Mouse (Mus musculus) embryonic facial prominence, embryonic 12.5 days (tissue): ENCODE results near the gene Rapgef4. TPM values are rescaled to one million over a fixed set of nuclear protein-coding genes. Genes with fewer than 3 reads are reported as not detected.
"Not testable (repeated sequence)": the region's sequence is repeated elsewhere in the genome, so short reads cannot be mapped to it uniquely, and the experiment has no call there.

Experiments used
- ATAC-seq: fragments of 200-750 bp; cut with Nextera tagmentation; 2 replicates; pipeline ENCODE4 v1.8.0; 2017; ENCODE audit not compliant: insufficient number of reproducible peaks, insufficient read depth, low FRiP score, low TSS enrichment
- H3K27ac ChIP-seq: fragments of 300-500 bp; sonication (generic); 2 replicates; pipeline ENCODE4 v1.5.1; 2016; ENCODE audit warnings: mild to moderate bottlenecking
- H3K27me3 ChIP-seq: fragments of 300-500 bp; sonication (generic); 2 replicates; pipeline ENCODE4 v1.6.1; 2016; ENCODE audit warnings: mild to moderate bottlenecking, moderate library complexity
- H3K36me3 ChIP-seq: fragments of 300-500 bp; sonication (generic); 2 replicates; pipeline ENCODE4 v1.6.1; 2016; ENCODE audit warnings: mild to moderate bottlenecking
- H3K4me1 ChIP-seq: fragments of 300-500 bp; sonication (generic); 2 replicates; pipeline ENCODE4 v1.6.1; 2016
- H3K4me2 ChIP-seq: fragments of 300-500 bp; sonication (generic); replicated peaks from 2 replicates; pipeline ENCODE4 v1.6.1; 2016; ENCODE audit warnings: mild to moderate bottlenecking, moderate library complexity
- H3K4me3 ChIP-seq: fragments of 300-500 bp; sonication (generic); 2 replicates; pipeline ENCODE4 v1.5.1; 2016; ENCODE audit warnings: mild to moderate bottlenecking
- H3K9ac ChIP-seq: fragments of 300-500 bp; sonication (generic); 2 replicates; pipeline ENCODE4 v1.6.1; 2016; ENCODE audit warnings: mild to moderate bottlenecking, moderate library complexity
- H3K9me3 ChIP-seq: fragments of 300-500 bp; sonication (generic); 2 replicates; pipeline ENCODE4 v1.6.1; 2016; ENCODE audit warnings: mild to moderate bottlenecking, moderate library complexity
- WGBS: fragments of 180-500 bp; shearing (Covaris S2); methylation state at CpG from one replicate; pipeline ENCODE4 v1.1.7; 2016; 5-methylcytosine and 5-hydroxymethylcytosine counted together
- polyA plus RNA-seq: library from polyadenylated mRNA; unstranded; fragments of >200 nt; fragmentation: Nextera tagmentation; extraction: Ambion mirVana; gene quantifications from 2 replicates; pipeline ENCODE4 v1.2.1, GENCODE M21; 2016

The Rapgef4 gene
- polyA plus RNA-seq, 1 experiment from 2014 or later: 3.1 TPM

- Histone ChIP-seq H3K4me2 (no peak overlapping the region), H3K9me3 (no peaks in the 10 kb centered on the region), H3K27me3 (no peaks in the 10 kb centered on the region), H3K27ac (no peak overlapping the region), H3K4me1 (peaks cover 8% of the 10 kb centered on the region; the same call in 1 of the 2 replicates), H3K4me3 (no peak overlapping the region), H3K9ac (no peak overlapping the region), H3K36me3 (no peaks in the 10 kb centered on the region)
- ATAC-seq: no peak
- 76% methylated on average over 8 of the region's 8 CpGs for WGBS
These were observed 148.7 kb downstream of the Rapgef4 start for GRCm38 (mm10) chr2:72129612-72130311.

GRCm38 (mm10) chr2:72132222-72132621 lies 151.2 kb downstream of the Rapgef4 start:
- Histone ChIP-seq H3K4me3 (no peak overlapping the region), H3K4me1 (peaks cover 20% of the 10 kb centered on the region), H3K27ac (no peak overlapping the region), H3K36me3 (no peaks in the 10 kb centered on the region), H3K9ac (no peak overlapping the region), H3K4me2 (no peak overlapping the region), H3K27me3 (no peaks in the 10 kb centered on the region), H3K9me3 (no peaks in the 10 kb centered on the region)
- WGBS: 82% methylated on average over 3 of the region's 3 CpGs
- no peak for ATAC-seq

GRCm38 (mm10) chr2:72136045-72136444 lies 155.0 kb downstream of the Rapgef4 start:
- WGBS: 59% methylated on average over 3 of the region's 3 CpGs
- Histone ChIP-seq H3K27ac (no peak overlapping the region), H3K4me3 (no peak overlapping the region), H3K4me1 (peaks cover 20% of the 10 kb centered on the region), H3K36me3 (no peaks in the 10 kb centered on the region), H3K4me2 (no peak overlapping the region), H3K27me3 (no peaks in the 10 kb centered on the region), H3K9ac (no peak overlapping the region), H3K9me3 (no peaks in the 10 kb centered on the region)
- no peak for ATAC-seq

GRCm38 (mm10) chr2:72136486-72137264 lies 155.6 kb downstream of the Rapgef4 start:
- H3K9ac ChIP-seq: no peak overlapping the region
- H3K4me2 ChIP-seq: no peak overlapping the region
- H3K27ac ChIP-seq: no peak overlapping the region
- WGBS: 35% methylated on average over 9 of the region's 9 CpGs
- no peak overlapping the region for H3K4me3 ChIP-seq
- H3K27me3 ChIP-seq: no peaks in the 10 kb centered on the region
- no peak for ATAC-seq
- no peaks in the 10 kb centered on the region for H3K9me3 ChIP-seq
- peaks cover 18% of the 10 kb centered on the region for H3K4me1 ChIP-seq
- H3K36me3 ChIP-seq: no peaks in the 10 kb centered on the region

- H3K4me1 ChIP-seq: peaks cover 12% of the 10 kb centered on the region
- no peaks in the 10 kb centered on the region for H3K36me3 ChIP-seq
- no peak for ATAC-seq
- H3K9ac ChIP-seq: no peak overlapping the region
- H3K9me3 ChIP-seq: no peaks in the 10 kb centered on the region
- H3K27ac ChIP-seq: no peak overlapping the region
- no peak overlapping the region for H3K4me3 ChIP-seq
- no peak overlapping the region for H3K4me2 ChIP-seq
- 89% methylated on average over 14 of the region's 14 CpGs for WGBS
- no peaks in the 10 kb centered on the region for H3K27me3 ChIP-seq
These were observed 159.1 kb downstream of the Rapgef4 start for GRCm38 (mm10) chr2:72139863-72140845.

- H3K9ac ChIP-seq: no peak overlapping the region
- no peak overlapping the region for H3K4me2 ChIP-seq
- H3K27me3 ChIP-seq: no peaks in the 10 kb centered on the region
- no peaks in the 10 kb centered on the region for H3K9me3 ChIP-seq
- whole genome bisulfite sequencing: 79% methylated on average over 8 of the region's 8 CpGs
- H3K27ac ChIP-seq: no peak overlapping the region
- no peak for ATAC-seq
- peaks cover 10% of the 10 kb centered on the region for H3K4me1 ChIP-seq
- H3K4me3 ChIP-seq: no peak overlapping the region
- H3K36me3 ChIP-seq: no peaks in the 10 kb centered on the region
These were observed 160.1 kb downstream of the Rapgef4 start for GRCm38 (mm10) chr2:72141091-72141490.

GRCm38 (mm10) chr2:72141732-72142131 lies 160.7 kb downstream of the Rapgef4 start:
- H3K27ac ChIP-seq, ATAC-seq: not testable (repeated sequence)

GRCm38 (mm10) chr2:72143413-72143812 lies 162.4 kb downstream of the Rapgef4 start:
- H3K27ac ChIP-seq: no peak overlapping the region
- no peaks in the 10 kb centered on the region for H3K4me1 ChIP-seq
- no peak overlapping the region for H3K4me3 ChIP-seq
- H3K9ac ChIP-seq: no peak overlapping the region
- H3K36me3 ChIP-seq: no peaks in the 10 kb centered on the region
- H3K27me3 ChIP-seq: no peaks in the 10 kb centered on the region
- 83% methylated on average over 9 of the region's 9 CpGs for WGBS
- H3K9me3 ChIP-seq: no peaks in the 10 kb centered on the region
- no peak overlapping the region for H3K4me2 ChIP-seq
- no peak for ATAC-seq

More at GRCm38 (mm10) chr2:72141732-72142131, 160.7 kb downstream of the Rapgef4 start:
- WGBS: 91% methylated on average over 4 of the region's 4 CpGs
- H3K36me3 ChIP-seq, H3K4me2 ChIP-seq, H3K9me3 ChIP-seq, H3K4me3 ChIP-seq, H3K27me3 ChIP-seq, H3K4me1 ChIP-seq, H3K9ac ChIP-seq: not testable (repeated sequence)

- H3K9ac ChIP-seq: no peak overlapping the region
- WGBS: 80% methylated on average over 7 of the region's 7 CpGs
- H3K4me1 ChIP-seq: 0 out of 2 replicates have a peak, but pooled peaks cover 3% of the 10 kb centered on the region
- no peak overlapping the region for H3K27ac ChIP-seq
- H3K27me3 ChIP-seq: no peaks in the 10 kb centered on the region
- ATAC-seq: no peak
- no peak overlapping the region for H3K4me3 ChIP-seq
- H3K9me3 ChIP-seq: no peaks in the 10 kb centered on the region
- H3K36me3 ChIP-seq: no peaks in the 10 kb centered on the region
- H3K4me2 ChIP-seq: no peak overlapping the region
These were observed 163.6 kb downstream of the Rapgef4 start for GRCm38 (mm10) chr2:72144576-72145200.

- Histone ChIP-seq H3K4me1 (0 out of 2 replicates have a peak, but pooled peaks cover 3% of the 10 kb centered on the region), H3K4me2 (no peak overlapping the region), H3K4me3 (no peak overlapping the region), H3K9ac (no peak overlapping the region), H3K27me3 (no peaks in the 10 kb centered on the region), H3K9me3 (no peaks in the 10 kb centered on the region), H3K27ac (no peak overlapping the region), H3K36me3 (no peaks in the 10 kb centered on the region)
- no peak for ATAC-seq
- WGBS: 85% methylated on average over 11 of the region's 11 CpGs
These were observed 164.3 kb downstream of the Rapgef4 start for GRCm38 (mm10) chr2:72145281-72145875.

GRCm38 (mm10) chr2:72146061-72146460 lies 165.0 kb downstream of the Rapgef4 start:
- ATAC-seq: no peak
- no peak overlapping the region for H3K4me2 ChIP-seq
- H3K27me3 ChIP-seq: no peaks in the 10 kb centered on the region
- no peak overlapping the region for H3K27ac ChIP-seq
- 0 out of 2 replicates have a peak, but pooled peaks cover 3% of the 10 kb centered on the region for H3K4me1 ChIP-seq
- H3K9ac ChIP-seq: no peak overlapping the region
- H3K36me3 ChIP-seq: no peaks in the 10 kb centered on the region
- H3K4me3 ChIP-seq: no peak overlapping the region
- WGBS: 85% methylated on average over 10 of the region's 10 CpGs
- no peaks in the 10 kb centered on the region for H3K9me3 ChIP-seq
